Mouse (Mus musculus): ENCODE results near the gene Fh1. TPM values are rescaled to one million over a fixed set of nuclear protein-coding genes. Genes with fewer than 3 reads are reported as not detected.
A peak's percentile ranks its signal among the peaks of the same experiment; 100 is the strongest.

Gene Fh1
- polyA plus RNA-seq (2016; fragmentation: Nextera tagmentation; extraction: Ambion mirVana), result 69.5 and 81.7 TPM in 2 replicates

GRCm38 (mm10) chr1:175625257-175625879 is at the start of gene Fh1:
Fh1 (minus strand) TSS chr1:175625635.
- peak; percentile 100 for ATAC-seq (ENCODE audit: low FRiP score)
- Histone ChIP-seq H3K27ac (peak within 1 kb of the TSS; percentile 84), H3K27me3 (no peaks in the 10 kb centered on the region), H3K9ac (peak within 1 kb of the TSS; percentile 98), H3K4me1 (peaks cover 13% of the 10 kb centered on the region), H3K9me3 (replicated peaks) (no peaks in the 10 kb centered on the region), H3K4me3 (peak within 1 kb of the TSS; percentile 91), H3K36me3 (0 out of 2 replicates have a peak, but pooled peaks cover 3% of the 10 kb centered on the region), H3K4me2 (replicated peaks) (peak within 1 kb of the TSS; percentile 87)
- under 1% methylated on average over 58 of the region's 58 CpGs for WGBS

- ATAC-seq (ENCODE audit: low FRiP score), result no peak
- Histone ChIP-seq H3K4me2 (replicated peaks) (no peak overlapping the region), H3K27me3 (no peaks in the 10 kb centered on the region), H3K36me3 (no peaks in the 10 kb centered on the region), H3K4me3 (no peak overlapping the region), H3K4me1 (no peaks in the 10 kb centered on the region), H3K9me3 (replicated peaks) (no peaks in the 10 kb centered on the region), H3K9ac (no peak overlapping the region), H3K27ac (no peak overlapping the region)
- WGBS, result 88% methylated on average over 6 of the region's 6 CpGs
Measured at GRCm38 (mm10) chr1:175675116-175675515, 49.7 kb upstream of the Fh1 start.

GRCm38 (mm10) chr1:175673563-175674325 is 48.3 kb upstream of the Fh1 start:
- WGBS, result 89% methylated on average over 7 of the region's 7 CpGs
- no peak overlapping the region for H3K4me3 ChIP-seq
- H3K27me3 ChIP-seq, result no peaks in the 10 kb centered on the region
- ATAC-seq (ENCODE audit: low FRiP score), result no peak
- no peaks in the 10 kb centered on the region for H3K4me1 ChIP-seq
- H3K9ac ChIP-seq, result no peak overlapping the region
- H3K36me3 ChIP-seq, result no peaks in the 10 kb centered on the region
- no peak overlapping the region for H3K27ac ChIP-seq
- no peak overlapping the region for H3K4me2 ChIP-seq (replicated peaks)
- H3K9me3 ChIP-seq (replicated peaks), result no peaks in the 10 kb centered on the region

- no peak overlapping the region for H3K4me3 ChIP-seq
- H3K9ac ChIP-seq, result no peak overlapping the region
- no peaks in the 10 kb centered on the region for H3K9me3 ChIP-seq (replicated peaks)
- ATAC-seq (ENCODE audit: low FRiP score), result no peak
- H3K27ac ChIP-seq, result no peak overlapping the region
- no peaks in the 10 kb centered on the region for H3K27me3 ChIP-seq
- no peak overlapping the region for H3K4me2 ChIP-seq (replicated peaks)
- H3K4me1 ChIP-seq, result no peaks in the 10 kb centered on the region
- H3K36me3 ChIP-seq, result no peaks in the 10 kb centered on the region
- WGBS, result 47% methylated on average over 1 of the region's 1 CpGs
Measured at GRCm38 (mm10) chr1:175671626-175672025, 46.2 kb upstream of the Fh1 start.

- Histone ChIP-seq H3K4me1 (no peaks in the 10 kb centered on the region), H3K36me3 (no peaks in the 10 kb centered on the region), H3K27me3 (no peaks in the 10 kb centered on the region), H3K27ac (no peak overlapping the region), H3K4me2 (replicated peaks) (no peak overlapping the region), H3K9ac (no peak overlapping the region), H3K9me3 (replicated peaks) (no peaks in the 10 kb centered on the region), H3K4me3 (no peak overlapping the region)
- no peak for ATAC-seq (ENCODE audit: low FRiP score)
- 70% methylated on average over 7 of the region's 7 CpGs for WGBS
Measured at GRCm38 (mm10) chr1:175670042-175670441, 44.6 kb upstream of the Fh1 start.

GRCm38 (mm10) chr1:175669456-175669855 is 44.0 kb upstream of the Fh1 start:
- WGBS, result 91% methylated on average over 3 of the region's 3 CpGs
- no peak for ATAC-seq (ENCODE audit: low FRiP score)

GRCm38 (mm10) chr1:175668666-175669405 is 43.4 kb upstream of the Fh1 start:
- Histone ChIP-seq H3K9me3 (replicated peaks) (no peaks in the 10 kb centered on the region), H3K4me1 (no peaks in the 10 kb centered on the region), H3K9ac (no peak overlapping the region), H3K4me3 (no peak overlapping the region), H3K27ac (no peak overlapping the region), H3K4me2 (replicated peaks) (no peak overlapping the region), H3K36me3 (no peaks in the 10 kb centered on the region), H3K27me3 (no peaks in the 10 kb centered on the region)
- 79% methylated on average over 5 of the region's 5 CpGs for WGBS
- ATAC-seq (ENCODE audit: low FRiP score), result peak; percentile 65

More at GRCm38 (mm10) chr1:175669456-175669855, 44.0 kb upstream of the Fh1 start:
- H3K4me3 ChIP-seq, result no peak overlapping the region
- no peaks in the 10 kb centered on the region for H3K9me3 ChIP-seq (replicated peaks)
- no peak overlapping the region for H3K9ac ChIP-seq
- H3K27me3 ChIP-seq, result no peaks in the 10 kb centered on the region
- no peaks in the 10 kb centered on the region for H3K4me1 ChIP-seq
- H3K4me2 ChIP-seq (replicated peaks), result no peak overlapping the region
- H3K27ac ChIP-seq, result no peak overlapping the region
- H3K36me3 ChIP-seq, result no peaks in the 10 kb centered on the region

GRCm38 (mm10) chr1:175659900-175660299 is 34.5 kb upstream of the Fh1 start:
- H3K27me3 ChIP-seq, result no peaks in the 10 kb centered on the region
- H3K9ac ChIP-seq, result no peak overlapping the region
- no peak overlapping the region for H3K4me3 ChIP-seq
- no peaks in the 10 kb centered on the region for H3K4me1 ChIP-seq
- H3K9me3 ChIP-seq (replicated peaks), result no peaks in the 10 kb centered on the region
- H3K4me2 ChIP-seq (replicated peaks), result no peak overlapping the region
- H3K36me3 ChIP-seq, result peaks cover 6% of the 10 kb centered on the region; the same call in 1 of the 2 replicates
- no peak for ATAC-seq (ENCODE audit: low FRiP score)
- H3K27ac ChIP-seq, result no peak overlapping the region
- 89% methylated on average over 4 of the region's 4 CpGs for WGBS

GRCm38 (mm10) chr1:175648615-175649014 is 23.2 kb upstream of the Fh1 start:
- H3K27ac ChIP-seq, result no peak overlapping the region
- no peaks in the 10 kb centered on the region for H3K9me3 ChIP-seq (replicated peaks)
- no peak overlapping the region for H3K9ac ChIP-seq
- WGBS, result 93% methylated on average over 4 of the region's 4 CpGs
- no peaks in the 10 kb centered on the region for H3K36me3 ChIP-seq
- no peaks in the 10 kb centered on the region for H3K27me3 ChIP-seq
- no peak overlapping the region for H3K4me2 ChIP-seq (replicated peaks)
- no peak overlapping the region for H3K4me3 ChIP-seq
- no peaks in the 10 kb centered on the region for H3K4me1 ChIP-seq
- no peak for ATAC-seq (ENCODE audit: low FRiP score)

GRCm38 (mm10) chr1:175646952-175647351 is 21.5 kb upstream of the Fh1 start:
- Histone ChIP-seq H3K4me1 (no peaks in the 10 kb centered on the region), H3K27me3 (no peaks in the 10 kb centered on the region), H3K9ac (no peak overlapping the region), H3K4me2 (replicated peaks) (no peak overlapping the region), H3K27ac (no peak overlapping the region), H3K4me3 (no peak overlapping the region), H3K9me3 (replicated peaks) (no peaks in the 10 kb centered on the region), H3K36me3 (no peaks in the 10 kb centered on the region)
- WGBS, result 79% methylated on average over 9 of the region's 9 CpGs
- no peak for ATAC-seq (ENCODE audit: low FRiP score)

GRCm38 (mm10) chr1:175643496-175644265 is 18.2 kb upstream of the Fh1 start:
- H3K4me1 ChIP-seq, result no peaks in the 10 kb centered on the region
- no peak overlapping the region for H3K4me2 ChIP-seq (replicated peaks)
- H3K4me3 ChIP-seq, result no peak overlapping the region
- no peak overlapping the region for H3K27ac ChIP-seq
- ATAC-seq (ENCODE audit: low FRiP score), result no peak
- no peaks in the 10 kb centered on the region for H3K27me3 ChIP-seq
- H3K9me3 ChIP-seq (replicated peaks), result no peaks in the 10 kb centered on the region
- no peaks in the 10 kb centered on the region for H3K36me3 ChIP-seq
- no peak overlapping the region for H3K9ac ChIP-seq
- WGBS, result 78% methylated on average over 5 of the region's 5 CpGs
